18 mouse cellular contexts compared by ENCODE assay signal in genomic region chr8:120318476-120318991, GRCm38 (mm10).
A peak's percentile ranks its signal among the peaks of the same experiment; 100 is the strongest.
DNase-seq lines count a peak whose midpoint lies in the region; ATAC-seq and TF ChIP-seq lines count a peak whose summit lies in the region.
"Had no signal": no experiment of that assay in that cellular context is flagged by ENCODE, and none has a peak within 500 bp of the region (broad histone marks: within the 10 kb centered on the region; RNA-seq: fewer than 3 reads in every experiment).

No protein-coding gene starts in this region.

- no peak overlapping the region for H3K4me2 ChIP-seq in hindbrain, embryonic 13.5 days
- no peak overlapping the region for H3K4me2 ChIP-seq in liver, embryonic 11.5 days
- H3K4me2 ChIP-seq: forebrain, embryonic 13.5 days; neural tube, embryonic 15.5 days had no signal

- no peak for DNase-seq in hindbrain, embryonic 10.5 days (ENCODE audit: low spot score)
- DNase-seq in 3134 (ENCODE audit: extremely low read depth, insufficient read length, low spot score) = peak; percentile 70
- peak; percentile 82 for DNase-seq in MN1 (ENCODE audit: low spot score)
- DNase-seq in adrenal gland, postnatal 36 days = peak; percentile 77 to 78
- DNase-seq in liver, embryonic 11.5 days (ENCODE audit: low spot score) = no peak
- DNase-seq in left cerebral cortex, postnatal 14 days (ENCODE audit: low spot score in 2 of 2) = no peak
- DNase-seq in gastrocnemius, adult 2 months = no peak
- DNase-seq: cerebellum, adult 18-20 months; cerebellum, postnatal 25 days; embryo, embryonic 11 days; gastrocnemius, postnatal 36 days; kidney, adult 11 months; layer of hippocampus, postnatal 36 days; lung, adult 18-20 months; thymus, postnatal 14 days had no signal

- no peak for TF ChIP-seq CTCF in gastrocnemius, adult 2 months (IDR thresholded peaks at IDR 0.05)

- H3K9me3 ChIP-seq in hindbrain, embryonic 10.5 days = no peaks in the 10 kb centered on the region
- H3K9me3 ChIP-seq in hindbrain, embryonic 13.5 days = no peaks in the 10 kb centered on the region
- H3K9me3 ChIP-seq in liver, embryonic 11.5 days (ENCODE audit: control insufficient read depth, low read length) = no peaks in the 10 kb centered on the region
- H3K9me3 ChIP-seq: forebrain, embryonic 13.5 days; neural tube, embryonic 15.5 days had no signal

- intact Hi-C loops in left cerebral cortex, postnatal 14 days (cut with DNase I) = loop anchor here (5.0 kb wide), 2 partner anchors 36 to 219 kb away; no protein-coding TSS in a partner anchor
- intact Hi-C loops in gastrocnemius, adult 2 months (cut with DNase I) = no loop called here

- 84% methylated on average over 12 of the region's 12 CpGs for WGBS in hindbrain, embryonic 10.5 days
- 66% methylated on average over 12 of the region's 12 CpGs for WGBS in hindbrain, embryonic 13.5 days
- 71% methylated on average over 12 of the region's 12 CpGs for WGBS in liver, embryonic 11.5 days

- ATAC-seq in hindbrain, embryonic 13.5 days (ENCODE audit: low FRiP score) = no peak
- ATAC-seq in liver, embryonic 11.5 days (replicated peaks; ENCODE audit: low FRiP score) = no peak

- H3K27ac ChIP-seq in hindbrain, embryonic 10.5 days = peak overlapping the region; percentile 19
- no peak overlapping the region for H3K27ac ChIP-seq in hindbrain, embryonic 13.5 days
- H3K27ac ChIP-seq in liver, embryonic 11.5 days (ENCODE audit: low read depth, low read length) = no peak overlapping the region
- H3K27ac ChIP-seq in gastrocnemius, adult 2 months = no peak overlapping the region
- H3K27ac ChIP-seq: forebrain, embryonic 13.5 days; neural tube, embryonic 15.5 days had no signal

- H3K27me3 ChIP-seq in hindbrain, embryonic 10.5 days (ENCODE audit: insufficient read depth, poor library complexity, severe bottlenecking) = peaks cover 41% of the 10 kb centered on the region
- H3K27me3 ChIP-seq in hindbrain, embryonic 13.5 days = peaks cover 16% of the 10 kb centered on the region; the same call in 1 of the 2 replicates
- no peaks in the 10 kb centered on the region; the same call in 1 of the 2 replicates for H3K27me3 ChIP-seq in liver, embryonic 11.5 days (replicated peaks; ENCODE audit: control insufficient read depth, insufficient read depth, low read length)
- H3K27me3 ChIP-seq: neural tube, embryonic 15.5 days had no signal

- H3K4me3 ChIP-seq in hindbrain, embryonic 10.5 days = no peak overlapping the region
- H3K4me3 ChIP-seq in hindbrain, embryonic 13.5 days = no peak overlapping the region
- H3K4me3 ChIP-seq in liver, embryonic 11.5 days (ENCODE audit: low read depth, low read length) = no peak overlapping the region
- no peak overlapping the region for H3K4me3 ChIP-seq in gastrocnemius, adult 2 months
- H3K4me3 ChIP-seq: forebrain, embryonic 13.5 days; neural tube, embryonic 15.5 days had no signal

- peaks cover 68% of the 10 kb centered on the region for H3K4me1 ChIP-seq in hindbrain, embryonic 10.5 days (replicated peaks)
- peaks cover 45% of the 10 kb centered on the region for H3K4me1 ChIP-seq in hindbrain, embryonic 13.5 days (replicated peaks)
- H3K4me1 ChIP-seq in liver, embryonic 11.5 days (replicated peaks; ENCODE audit: control insufficient read depth, insufficient read depth, low read length) = peaks cover 24% of the 10 kb centered on the region

- H3K9ac ChIP-seq in hindbrain, embryonic 13.5 days = no peak overlapping the region; the same call in 1 of the 2 replicates
- no peak overlapping the region for H3K9ac ChIP-seq in liver, embryonic 11.5 days (ENCODE audit: low read depth, low read length)
- H3K9ac ChIP-seq: neural tube, embryonic 15.5 days had no signal

- no peaks in the 10 kb centered on the region for H3K36me3 ChIP-seq in hindbrain, embryonic 10.5 days
- H3K36me3 ChIP-seq in hindbrain, embryonic 13.5 days = no peaks in the 10 kb centered on the region
- H3K36me3 ChIP-seq in liver, embryonic 11.5 days (ENCODE audit: control insufficient read depth, insufficient read depth, low read length) = no peaks in the 10 kb centered on the region
- H3K36me3 ChIP-seq: neural tube, embryonic 15.5 days had no signal

Comparison
In these comparisons a context has a peak if more than half of its experiments do, and no peak if none do; other contexts are left out.
1. DNase-seq: peak in 3134 (single experiment), MN1 (single experiment) and adrenal gland, postnatal 36 days (2 of 2); none in hindbrain, embryonic 10.5 days (single experiment), liver, embryonic 11.5 days (single experiment), left cerebral cortex, postnatal 14 days (0 of 2) and gastrocnemius, adult 2 months (single experiment).